Mouse (Mus musculus) kidney, adult 2 months (tissue): Measurements from ENCODE around the gene Akap1.

Experiments used
- CTCF ChIP-seq: fragments of 200-500 bp; conservative IDR thresholded peaks from 2 replicates; pipeline ENCODE4 v1.5.1; 2011; ENCODE audit warnings: low read depth, mild to moderate bottlenecking, control low read depth, low read length, moderate library complexity, mixed read lengths; ENCODE audit not compliant: insufficient read depth, insufficient read length
- POLR2A ChIP-seq: fragments of 200-500 bp; IDR thresholded peaks from one replicate; pipeline ENCODE4 v1.6.1; 2011; ENCODE audit warnings: low read depth, low read length, control low read depth

DNA sequence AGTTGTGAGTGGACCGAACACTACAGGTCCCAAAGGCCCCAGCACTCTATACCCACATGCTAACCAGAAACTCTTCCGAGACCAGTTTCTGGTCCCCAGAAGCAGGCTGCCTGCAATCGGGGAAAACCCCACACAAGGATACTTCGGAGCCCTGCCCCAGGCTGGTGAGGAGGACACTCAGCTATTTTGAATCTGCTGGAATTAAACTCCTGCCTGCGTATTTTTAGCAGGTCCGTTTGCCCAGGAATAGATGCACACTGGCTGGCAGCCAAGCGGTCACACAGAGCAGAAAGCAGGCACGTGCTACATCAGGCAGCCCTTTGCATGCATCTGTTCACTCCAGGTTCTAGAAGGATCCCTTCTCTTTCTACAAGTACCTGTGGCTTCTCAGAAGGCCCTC lies 15.1 kb downstream of the Akap1 start:
- TF ChIP-seq CTCF (no peak), POLR2A (no peak)
